Mouse (Mus musculus) midbrain, embryonic 10.5 days (tissue): ENCODE data around the gene Morn1. TPM values are rescaled to one million over a fixed set of nuclear protein-coding genes. Genes with fewer than 3 reads are reported as not detected.

Source experiments
- DNase-seq: peaks from one replicate; pipeline ENCODE4 v3.0.0-alpha.2; 2017; ENCODE audit warnings: low spot score
- H3K27ac ChIP-seq: fragments of 300-500 bp; sonication (generic); replicated peaks from 2 replicates; pipeline ENCODE4 v1.5.1; 2016; ENCODE audit warnings: mild to moderate bottlenecking
- H3K27me3 ChIP-seq: fragments of 300-500 bp; sonication (generic); 2 replicates; pipeline ENCODE4 v1.6.1; 2016; ENCODE audit warnings: low read depth, mild to moderate bottlenecking; ENCODE audit not compliant: poor library complexity, severe bottlenecking
- H3K36me3 ChIP-seq: fragments of 300-500 bp; sonication (generic); 2 replicates; pipeline ENCODE4 v1.6.1; 2016; ENCODE audit warnings: mild to moderate bottlenecking, moderate library complexity
- H3K4me1 ChIP-seq: fragments of 300-500 bp; sonication (generic); 2 replicates; pipeline ENCODE4 v1.6.1; 2016
- H3K4me3 ChIP-seq: fragments of 300-500 bp; sonication (generic); 2 replicates; pipeline ENCODE4 v1.5.1; 2016; ENCODE audit warnings: mild to moderate bottlenecking, moderate library complexity
- H3K9me3 ChIP-seq: fragments of 300-500 bp; sonication (generic); replicated peaks from 2 replicates; pipeline ENCODE4 v1.6.1; 2016; ENCODE audit warnings: mild to moderate bottlenecking
- WGBS: fragments of 180-500 bp; shearing (Covaris S2); methylation state at CpG from one replicate; pipeline ENCODE4 v1.1.7; 2016; 5-methylcytosine and 5-hydroxymethylcytosine counted together
- polyA plus RNA-seq: library from polyadenylated mRNA; unstranded; fragments of >200 nt; fragmentation: Nextera tagmentation; extraction: Ambion mirVana; gene quantifications from 2 replicates; pipeline ENCODE4 v1.2.1, GENCODE M21; 2016

The Morn1 gene
- polyA plus RNA-seq, 1 experiment from 2014 or later, result 5.1 TPM

- peak overlapping the region; percentile 29 for H3K27ac ChIP-seq
These were observed 39.8 kb downstream of the Morn1 start for GRCm38 (mm10) chr4:155126194-155126593.

GRCm38 (mm10) chr4:155126602-155127372 is 40.4 kb downstream of the Morn1 start:
- Histone ChIP-seq H3K4me1 (peaks cover 41% of the 10 kb centered on the region), H3K27ac (peak overlapping the region; percentile 29), H3K36me3 (no peaks in the 10 kb centered on the region), H3K4me3 (no peak overlapping the region), H3K9me3 (no peaks in the 10 kb centered on the region), H3K27me3 (no peaks in the 10 kb centered on the region)
- 74% methylated on average over 7 of the region's 7 CpGs for whole genome bisulfite sequencing
- no peak for DNase-seq

More at GRCm38 (mm10) chr4:155126194-155126593, 39.8 kb downstream of the Morn1 start:
- H3K9me3 ChIP-seq, result no peaks in the 10 kb centered on the region
- DNase-seq, result no peak
- no peaks in the 10 kb centered on the region for H3K36me3 ChIP-seq
- H3K4me3 ChIP-seq, result no peak overlapping the region
- 94% methylated on average over 5 of the region's 5 CpGs for WGBS
- H3K27me3 ChIP-seq, result no peaks in the 10 kb centered on the region
- peaks cover 41% of the 10 kb centered on the region for H3K4me1 ChIP-seq

DNA sequence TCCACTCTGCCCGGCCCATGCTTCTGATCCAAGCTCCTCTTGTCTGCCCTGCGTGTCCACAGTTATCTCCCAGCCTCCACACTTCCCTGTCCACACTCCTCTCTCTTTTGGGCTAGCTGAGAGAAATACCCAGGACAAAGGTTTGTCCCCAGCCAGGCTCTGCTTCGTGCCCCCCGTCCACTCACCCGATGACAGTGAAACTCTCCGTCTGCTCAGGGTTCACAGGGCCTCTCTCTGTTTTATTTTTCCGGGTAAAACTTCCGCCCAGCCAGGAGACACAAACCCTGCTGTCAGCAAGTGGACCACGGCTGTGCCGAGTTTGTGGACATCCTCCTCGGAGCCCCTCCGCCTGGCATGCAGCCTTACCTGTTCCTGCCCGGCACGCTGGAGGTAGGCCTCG is 42.0 kb downstream of the Morn1 start:
- H3K9me3 ChIP-seq, result no peaks in the 10 kb centered on the region
- peaks cover 44% of the 10 kb centered on the region for H3K4me1 ChIP-seq
- no peak overlapping the region for H3K4me3 ChIP-seq
- no peaks in the 10 kb centered on the region for H3K36me3 ChIP-seq
- no peak for DNase-seq
- H3K27ac ChIP-seq, result peak overlapping the region; percentile 29; the same call in 1 of the 2 replicates
- no peaks in the 10 kb centered on the region for H3K27me3 ChIP-seq
- WGBS, result 92% methylated on average over 15 of the region's 15 CpGs

GRCm38 (mm10) chr4:155129132-155129917 is 42.9 kb downstream of the Morn1 start:
- no peak for DNase-seq
- Histone ChIP-seq H3K27ac (peak overlapping the region; percentile 39), H3K9me3 (no peaks in the 10 kb centered on the region), H3K36me3 (no peaks in the 10 kb centered on the region), H3K4me1 (peaks cover 48% of the 10 kb centered on the region), H3K4me3 (no peak overlapping the region), H3K27me3 (no peaks in the 10 kb centered on the region)
- 94% methylated on average over 10 of the region's 10 CpGs for WGBS

DNA sequence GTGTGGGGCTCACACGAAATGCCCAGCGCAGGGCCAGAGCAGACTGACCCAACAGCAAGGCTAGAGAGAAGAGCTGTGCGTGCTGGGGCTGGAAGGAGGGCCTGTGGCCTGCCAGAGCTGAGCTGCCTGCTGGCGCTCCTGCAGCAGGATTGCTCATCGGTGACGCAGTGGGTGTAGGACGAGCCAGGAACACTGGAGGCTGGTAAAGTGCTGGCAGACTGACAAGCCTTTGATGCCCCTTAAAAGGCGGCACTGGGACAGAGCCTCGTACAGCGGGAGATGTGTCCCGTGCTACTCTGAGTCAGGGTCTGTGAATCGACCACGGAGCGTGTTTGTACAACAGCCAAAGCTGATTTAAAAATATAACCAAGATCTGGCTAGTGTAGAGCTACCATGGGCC is 43.6 kb downstream of the Morn1 start:
- no peaks in the 10 kb centered on the region for H3K27me3 ChIP-seq
- no peaks in the 10 kb centered on the region for H3K9me3 ChIP-seq
- WGBS, result 91% methylated on average over 14 of the region's 14 CpGs
- H3K36me3 ChIP-seq, result no peaks in the 10 kb centered on the region
- peak overlapping the region; percentile 39; the same call in 1 of the 2 replicates for H3K27ac ChIP-seq
- DNase-seq, result no peak
- H3K4me3 ChIP-seq, result no peak overlapping the region
- peaks cover 52% of the 10 kb centered on the region for H3K4me1 ChIP-seq

GRCm38 (mm10) chr4:155130616-155131015 is 44.2 kb downstream of the Morn1 start:
- H3K27me3 ChIP-seq, result no peaks in the 10 kb centered on the region

DNA sequence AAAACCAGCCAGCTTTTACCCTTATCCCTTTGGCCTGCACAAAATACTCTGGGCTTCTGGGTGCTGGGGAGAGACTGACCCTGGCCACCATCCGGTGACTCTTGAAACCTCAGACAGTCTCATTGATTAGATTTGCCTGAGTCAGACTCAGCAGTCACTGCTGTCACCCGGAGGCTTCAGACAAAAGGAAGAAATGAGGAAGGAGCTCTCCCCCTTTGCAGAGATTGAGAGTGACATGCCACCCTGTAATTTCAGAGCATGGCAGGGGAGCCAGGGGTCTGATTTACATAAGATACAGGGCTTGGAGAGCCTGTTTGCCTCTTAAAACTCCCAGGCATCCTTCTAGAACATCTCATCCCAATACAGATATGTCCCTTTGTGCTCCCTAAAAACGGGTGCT is 46.8 kb downstream of the Morn1 start:
- Histone ChIP-seq H3K27ac (peak overlapping the region; percentile 39), H3K4me1 (peaks cover 54% of the 10 kb centered on the region), H3K9me3 (no peaks in the 10 kb centered on the region), H3K27me3 (no peaks in the 10 kb centered on the region), H3K36me3 (no peaks in the 10 kb centered on the region), H3K4me3 (no peak overlapping the region)
- DNase-seq, result no peak
- WGBS, result 43% methylated on average over 3 of the region's 3 CpGs

More at GRCm38 (mm10) chr4:155130616-155131015, 44.2 kb downstream of the Morn1 start:
- Histone ChIP-seq H3K36me3 (no peaks in the 10 kb centered on the region), H3K4me1 (peaks cover 57% of the 10 kb centered on the region), H3K4me3 (no peak overlapping the region), H3K27ac (no peak overlapping the region), H3K9me3 (no peaks in the 10 kb centered on the region)
- WGBS, result 90% methylated on average over 7 of the region's 7 CpGs
- DNase-seq, result no peak

DNA sequence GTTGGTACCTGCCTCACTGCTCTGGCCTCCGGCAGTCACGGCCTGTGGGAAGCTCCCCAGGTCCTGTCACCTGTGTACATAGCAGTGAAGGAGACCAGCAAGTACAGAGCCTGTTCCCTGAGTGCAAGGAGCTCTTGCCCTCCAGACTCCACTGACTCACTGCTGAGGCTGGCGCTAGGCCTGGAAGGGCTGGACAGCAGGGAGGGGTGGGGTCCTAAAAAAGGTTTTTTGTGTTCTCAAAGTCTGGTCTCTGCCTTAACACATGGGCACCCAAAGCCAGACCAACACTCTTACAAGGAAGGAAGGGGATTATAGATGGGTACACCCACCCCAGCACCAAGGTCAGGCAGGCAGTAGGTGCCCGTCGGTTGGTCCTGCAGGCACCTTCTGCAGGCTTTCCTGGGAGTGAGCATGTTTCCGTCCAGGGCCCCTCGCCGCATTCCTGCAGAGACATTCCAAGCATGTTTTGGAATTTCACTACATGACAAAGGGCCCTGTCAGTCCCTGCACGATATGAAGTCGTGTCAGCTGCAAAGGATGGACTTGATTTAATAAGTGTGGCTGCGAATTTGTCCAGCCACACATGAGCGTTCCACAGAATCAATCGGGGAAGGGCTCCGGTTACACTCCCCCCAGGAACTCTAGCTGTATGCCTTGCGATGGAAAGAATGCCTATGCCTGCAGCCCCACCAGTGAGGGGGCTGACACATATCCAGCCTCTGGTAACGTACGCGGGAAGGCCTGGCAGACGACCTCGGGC is 47.5 kb downstream of the Morn1 start:
- WGBS, result 64% methylated on average over 20 of the region's 20 CpGs
- Histone ChIP-seq H3K27me3 (no peaks in the 10 kb centered on the region), H3K9me3 (no peaks in the 10 kb centered on the region), H3K36me3 (no peaks in the 10 kb centered on the region), H3K27ac (peak overlapping the region; percentile 39), H3K4me1 (peaks cover 54% of the 10 kb centered on the region), H3K4me3 (no peak overlapping the region)
- peak; percentile 41 for DNase-seq

DNA sequence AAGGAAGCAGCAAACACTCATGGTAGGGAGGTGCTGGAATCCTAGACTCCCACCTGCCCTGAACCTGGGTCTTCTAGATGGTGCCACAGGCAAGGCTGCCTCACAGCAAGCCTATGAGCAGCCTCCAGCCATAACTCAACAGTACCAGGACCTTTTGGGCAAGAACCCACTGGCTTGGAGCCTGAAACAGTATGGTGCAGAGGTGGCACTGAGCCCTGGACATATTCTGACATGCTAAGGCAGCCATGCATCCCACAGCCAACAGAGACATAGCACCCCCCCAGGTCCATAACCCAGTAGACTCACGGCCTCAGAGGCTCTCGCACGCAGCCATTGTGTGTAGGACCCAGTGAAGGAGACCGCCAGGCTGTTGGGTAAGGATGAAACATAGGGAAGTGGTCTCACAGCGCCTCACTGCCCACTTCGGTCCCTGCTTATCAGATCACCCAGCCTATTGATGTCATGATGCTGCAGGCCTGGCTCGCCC is 48.4 kb downstream of the Morn1 start:
- peaks cover 54% of the 10 kb centered on the region for H3K4me1 ChIP-seq
- WGBS, result 87% methylated on average over 7 of the region's 7 CpGs
- peak overlapping the region; percentile 39 for H3K27ac ChIP-seq
- H3K36me3 ChIP-seq, result no peaks in the 10 kb centered on the region
- H3K4me3 ChIP-seq, result no peak overlapping the region
- no peaks in the 10 kb centered on the region for H3K27me3 ChIP-seq
- H3K9me3 ChIP-seq, result no peaks in the 10 kb centered on the region
- no peak for DNase-seq

GRCm38 (mm10) chr4:155135909-155136585 is 49.7 kb downstream of the Morn1 start:
- Histone ChIP-seq H3K4me1 (peaks cover 63% of the 10 kb centered on the region), H3K27ac (peak overlapping the region; percentile 39), H3K27me3 (no peaks in the 10 kb centered on the region), H3K4me3 (no peak overlapping the region), H3K36me3 (no peaks in the 10 kb centered on the region), H3K9me3 (no peaks in the 10 kb centered on the region)
- DNase-seq, result no peak
- 61% methylated on average over 5 of the region's 5 CpGs for whole genome bisulfite sequencing

DNA sequence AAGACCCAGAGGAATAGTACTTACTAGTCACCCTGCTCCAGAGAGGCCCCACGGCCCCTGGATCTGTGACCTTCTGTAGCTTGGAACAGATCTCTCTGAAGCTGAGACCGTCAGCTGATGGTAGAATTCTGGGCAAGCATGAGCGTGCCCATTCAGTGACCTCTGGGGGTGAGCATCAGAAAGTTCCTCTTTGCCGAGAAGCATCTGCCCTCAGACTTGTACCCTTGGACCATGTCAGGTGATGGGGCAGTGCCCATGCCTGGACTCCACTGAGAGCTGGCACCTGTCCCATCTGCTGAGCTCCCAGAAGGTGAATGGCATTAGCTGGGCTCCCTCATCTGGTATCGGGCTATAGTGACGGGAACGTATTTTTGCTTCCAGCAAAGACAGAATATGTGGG is 51.5 kb downstream of the Morn1 start:
- DNase-seq, result no peak
- Histone ChIP-seq H3K4me1 (peaks cover 51% of the 10 kb centered on the region), H3K4me3 (no peak overlapping the region), H3K36me3 (no peaks in the 10 kb centered on the region), H3K27me3 (no peaks in the 10 kb centered on the region), H3K27ac (peak overlapping the region; percentile 6; the same call in 1 of the 2 replicates), H3K9me3 (no peaks in the 10 kb centered on the region)
- WGBS, result 93% methylated on average over 7 of the region's 7 CpGs

DNA sequence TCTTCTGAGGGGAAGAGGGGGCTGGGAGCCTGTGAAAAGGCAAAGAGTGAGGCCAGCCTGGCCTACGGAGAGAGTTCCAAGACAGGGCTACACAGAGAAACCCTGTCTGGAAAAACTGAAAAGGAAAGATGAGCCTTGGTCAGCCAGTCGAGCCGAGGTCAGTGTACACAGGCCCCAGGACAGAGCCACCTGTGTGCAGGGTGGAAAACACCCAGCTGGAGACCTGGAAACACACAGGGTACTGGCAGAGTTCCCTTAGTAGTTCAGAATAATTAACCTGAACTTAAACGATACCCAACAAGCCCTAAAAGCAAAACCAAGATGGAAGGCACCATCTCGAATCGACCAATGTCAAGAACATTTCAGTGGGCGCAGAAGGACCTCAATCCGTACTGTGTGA is 52.1 kb downstream of the Morn1 start:
- 81% methylated on average over 8 of the region's 8 CpGs for WGBS
- peaks cover 51% of the 10 kb centered on the region for H3K4me1 ChIP-seq
- H3K4me3 ChIP-seq, result no peak overlapping the region

More for the DNA sequence above, 52.1 kb downstream of the Morn1 start:
- Histone ChIP-seq H3K27me3 (no peaks in the 10 kb centered on the region), H3K9me3 (no peaks in the 10 kb centered on the region), H3K36me3 (no peaks in the 10 kb centered on the region), H3K27ac (no peak overlapping the region; the same call in 1 of the 2 replicates)
- no peak for DNase-seq
